Comparison of ENCODE assay signal across 9 mouse cellular contexts in genomic region chr9:114736442-114736841, GRCm38 (mm10). TPM values are rescaled to one million over a fixed set of nuclear protein-coding genes. Genes with fewer than 3 reads are reported as not detected.
DNase-seq lines count a peak whose midpoint lies in the region; ATAC-seq and TF ChIP-seq lines count a peak whose summit lies in the region.
"Had no signal": no experiment of that assay in that cellular context is flagged by ENCODE, and none has a peak within 500 bp of the region (broad histone marks: within the 10 kb centered on the region; RNA-seq: fewer than 3 reads in every experiment).

No protein-coding gene starts in this region.

- TF ChIP-seq CTCF in heart, postnatal 0 days (IDR thresholded peaks at IDR 0.05; ENCODE audit: low read depth): no peak

- H3K27ac ChIP-seq in heart, postnatal 0 days (ENCODE audit: low read depth): peak overlapping the region; percentile 80
- peak overlapping the region; percentile 12 for H3K27ac ChIP-seq in limb, embryonic 15.5 days

- ATAC-seq in heart, postnatal 0 days (ENCODE audit: insufficient read depth, low read depth): peak; percentile 86
- no peak for ATAC-seq in limb, embryonic 15.5 days (ENCODE audit: insufficient number of reproducible peaks, low FRiP score, low TSS enrichment, low read depth)
- no peak for ATAC-seq in monocyte, adult 5-6 weeks (replicated peaks; ENCODE audit: insufficient number of reproducible peaks, low FRiP score, low TSS enrichment, poor library complexity, severe bottlenecking)
- no peak for ATAC-seq in erythroblast, adult 5-6 weeks (replicated peaks; ENCODE audit: low FRiP score, poor library complexity, severe bottlenecking)
- no peak for ATAC-seq in CD4-positive, CD25-positive, alpha-beta regulatory T cell, adult 4 months
- ATAC-seq: forebrain, postnatal 0 days had no signal

- H3K4me3 ChIP-seq in heart, postnatal 0 days (ENCODE audit: low read depth, low read length): no peak overlapping the region
- no peak overlapping the region for H3K4me3 ChIP-seq in limb, embryonic 15.5 days

- H3K36me3 ChIP-seq in heart, postnatal 0 days (replicated peaks; ENCODE audit: control insufficient read depth, insufficient read depth, low read length): peaks cover 20% of the 10 kb centered on the region
- H3K36me3 ChIP-seq in limb, embryonic 15.5 days: peaks cover 3% of the 10 kb centered on the region; the same call in 1 of the 2 replicates

- no peak overlapping the region for H3K9ac ChIP-seq in heart, postnatal 0 days (replicated peaks; ENCODE audit: low read depth, low read length)
- no peak overlapping the region for H3K9ac ChIP-seq in limb, embryonic 15.5 days
- H3K9ac ChIP-seq: forebrain, postnatal 0 days had no signal

- 9% methylated on average over 11 of the region's 11 CpGs for WGBS in heart, postnatal 0 days
- 73% methylated on average over 11 of the region's 11 CpGs for WGBS in limb, embryonic 15.5 days

- H3K4me2 ChIP-seq in heart, postnatal 0 days (ENCODE audit: low read depth, low read length): peak overlapping the region; percentile 24
- no peak overlapping the region for H3K4me2 ChIP-seq in limb, embryonic 15.5 days

- no peaks in the 10 kb centered on the region for H3K27me3 ChIP-seq in heart, postnatal 0 days (ENCODE audit: control insufficient read depth, insufficient read depth, low read length)
- H3K27me3 ChIP-seq in limb, embryonic 15.5 days: no peaks in the 10 kb centered on the region

- H3K4me1 ChIP-seq in heart, postnatal 0 days (ENCODE audit: control insufficient read depth, insufficient read depth): peaks cover 40% of the 10 kb centered on the region
- peaks cover 18% of the 10 kb centered on the region for H3K4me1 ChIP-seq in limb, embryonic 15.5 days

- H3K9me3 ChIP-seq in heart, postnatal 0 days (replicated peaks; ENCODE audit: control insufficient read depth, low read length): no peaks in the 10 kb centered on the region
- H3K9me3 ChIP-seq in limb, embryonic 15.5 days: no peaks in the 10 kb centered on the region

- 0 out of 2 replicates have a peak, but pooled peaks have one; percentile 38 for TF ChIP-seq EP300 in heart, postnatal 0 days (IDR thresholded peaks at IDR 0.05; ENCODE audit: low read depth)

- DNase-seq in ovary, postnatal 36 days (ENCODE audit: low spot score): peak; percentile 18
- DNase-seq in ovary, adult 18-20 months (ENCODE audit: low spot score): no peak
- peak; percentile 84 for DNase-seq in heart, postnatal 0 days (ENCODE audit: low spot score)
- no peak for DNase-seq in frontal cortex, adult 2 months (ENCODE audit: extremely low spot score in 1 of 2, low spot score in 1 of 2)
- DNase-seq: forebrain, postnatal 0 days had no signal

RNA-seq across cellular contexts. Expression of gene Cmtm6, which starts 5.5 kb away (rescaled TPM):
- 22.8 and 30.1 TPM in 2 replicates for total RNA-seq in heart, postnatal 0 days (2014; rRNA removed; ENCODE audit: low replicate concordance)
- polyA plus RNA-seq in heart, postnatal 0 days (2015; fragmentation: Nextera tagmentation; extraction: Ambion mirVana): 29.9 and 33.8 TPM in 2 replicates
- polyA plus RNA-seq in limb, embryonic 15.5 days (2015; fragmentation: Nextera tagmentation; extraction: Ambion mirVana): 49.5 and 51.5 TPM in 2 replicates
- 131 to 163 TPM (median 138 TPM) in 3 replicates for total RNA-seq in monocyte, adult 5-6 weeks (2017)
- 18.4 and 23.9 TPM in 2 replicates for polyA plus RNA-seq in frontal cortex, adult 2 months (2012; rRNA removed)
- 9.6 and 23.0 TPM in 2 replicates for total RNA-seq in erythroblast, adult 5-6 weeks (2015; ENCODE audit: low replicate concordance)
- total RNA-seq in erythroblast, adult 5-6 weeks (2017; ENCODE audit: low replicate concordance): 17.0 and 24.4 TPM in 2 replicates
- polyA plus RNA-seq in CD4-positive, CD25-positive, alpha-beta regulatory T cell, adult 4 months (2017; shearing (Covaris generic)): 10 to 100 TPM; 74.0 to 81.7 TPM

RNA-seq across cellular contexts. Expression of gene Cmtm7, which starts 45.2 kb away (rescaled TPM):
- 145 and 181 TPM in 2 replicates for total RNA-seq in heart, postnatal 0 days (2014; rRNA removed; ENCODE audit: low replicate concordance)
- polyA plus RNA-seq in heart, postnatal 0 days (2015; fragmentation: Nextera tagmentation; extraction: Ambion mirVana): 85.7 and 89.6 TPM in 2 replicates
- 119 and 126 TPM in 2 replicates for polyA plus RNA-seq in limb, embryonic 15.5 days (2015; fragmentation: Nextera tagmentation; extraction: Ambion mirVana)
- 95.2 to 128 TPM (median 119 TPM) in 3 replicates for total RNA-seq in monocyte, adult 5-6 weeks (2017)
- polyA plus RNA-seq in frontal cortex, adult 2 months (2012; rRNA removed): 9.5 and 9.8 TPM in 2 replicates
- 62.7 and 84.2 TPM in 2 replicates for total RNA-seq in erythroblast, adult 5-6 weeks (2015; ENCODE audit: low replicate concordance)
- 59.2 and 111 TPM in 2 replicates for total RNA-seq in erythroblast, adult 5-6 weeks (2017; ENCODE audit: low replicate concordance)
- 10 to 100 TPM; 78.3 to 83.4 TPM for polyA plus RNA-seq in CD4-positive, CD25-positive, alpha-beta regulatory T cell, adult 4 months (2017; shearing (Covaris generic))

RNA-seq across cellular contexts. Expression of gene Dync1li1, which starts 47.9 kb away (rescaled TPM):
- 76.0 and 84.0 TPM in 2 replicates for total RNA-seq in heart, postnatal 0 days (2014; rRNA removed; ENCODE audit: low replicate concordance)
- 70.5 and 75.2 TPM in 2 replicates for polyA plus RNA-seq in heart, postnatal 0 days (2015; fragmentation: Nextera tagmentation; extraction: Ambion mirVana)
- polyA plus RNA-seq in limb, embryonic 15.5 days (2015; fragmentation: Nextera tagmentation; extraction: Ambion mirVana): 56.5 and 59.5 TPM in 2 replicates
- total RNA-seq in monocyte, adult 5-6 weeks (2017): 66.7 to 93.5 TPM (median 91.6 TPM) in 3 replicates
- polyA plus RNA-seq in frontal cortex, adult 2 months (2012; rRNA removed): 49.7 and 56.9 TPM in 2 replicates
- 13.3 and 14.6 TPM in 2 replicates for total RNA-seq in erythroblast, adult 5-6 weeks (2015; ENCODE audit: low replicate concordance)
- total RNA-seq in erythroblast, adult 5-6 weeks (2017; ENCODE audit: low replicate concordance): 19.1 and 19.7 TPM in 2 replicates
- 10 to 100 TPM; 45.1 to 46.5 TPM for polyA plus RNA-seq in CD4-positive, CD25-positive, alpha-beta regulatory T cell, adult 4 months (2017; shearing (Covaris generic))

Comparison
In these comparisons a context has a peak if more than half of its experiments do, and no peak if none do; other contexts are left out.
1. DNase-seq: peak in ovary, postnatal 36 days (single experiment) and heart, postnatal 0 days (single experiment); none in ovary, adult 18-20 months (single experiment) and frontal cortex, adult 2 months (0 of 2).